ENCODE assay signal across 20 mouse cellular contexts in the genomic region with DNA sequence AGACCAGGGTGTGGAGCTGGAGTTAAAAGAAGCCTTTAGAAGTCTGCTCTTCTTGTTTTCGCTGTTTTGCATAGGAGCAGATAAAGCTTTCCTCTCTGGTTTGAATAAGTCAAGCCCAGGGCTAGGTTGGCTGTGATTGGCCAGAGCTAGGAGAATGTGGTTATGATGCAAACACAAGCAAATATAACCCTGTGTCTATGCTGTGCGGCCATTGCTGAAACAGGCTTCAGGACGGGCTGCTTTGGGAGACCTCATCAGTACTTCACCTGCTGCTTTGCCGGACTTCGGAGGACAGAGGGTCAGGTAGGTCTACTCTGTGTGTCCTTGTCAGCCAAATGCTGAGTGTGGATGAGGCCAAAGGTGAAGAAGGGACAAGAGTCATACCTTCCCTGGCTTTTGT. TPM values are rescaled to one million over a fixed set of nuclear protein-coding genes. Genes with fewer than 3 reads are reported as not detected.
DNase-seq lines count a peak whose midpoint lies in the region; ATAC-seq and TF ChIP-seq lines count a peak whose summit lies in the region.
"Had no signal": no experiment of that assay in that cellular context is flagged by ENCODE, and none has a peak within 500 bp of the region (broad histone marks: within the 10 kb centered on the region; RNA-seq: fewer than 3 reads in every experiment).

Avil (plus strand) TSS at position 181 of the 400 bp plus-strand sequence.

- H3K4me1 ChIP-seq in forebrain, embryonic 14.5 days (ENCODE audit: control insufficient read depth, insufficient read depth, low read length): no peaks in the 10 kb centered on the region
- H3K4me1 ChIP-seq in forebrain, postnatal 0 days (ENCODE audit: insufficient read depth): no peaks in the 10 kb centered on the region
- peaks cover 3% of the 10 kb centered on the region; the same call in 1 of the 2 replicates for H3K4me1 ChIP-seq in liver, adult 2 months (ENCODE audit: control insufficient read depth, insufficient read depth, low read length)
- peaks cover 6 to 25% of the 10 kb centered on the region in 2 experiments for H3K4me1 ChIP-seq in MEL (ENCODE audit: control insufficient read depth in 1 of 2, insufficient read depth in 2 of 2, low read length in 2 of 2)
- H3K4me1 ChIP-seq in neural tube, embryonic 15.5 days: no peaks in the 10 kb centered on the region
- peaks cover 5% of the 10 kb centered on the region; the same call in 1 of the 2 replicates for H3K4me1 ChIP-seq in cerebellum, adult 2 months (ENCODE audit: control insufficient read depth, insufficient read depth, low read length)

- peaks cover 41% of the 10 kb centered on the region for H3K36me3 ChIP-seq in forebrain, embryonic 14.5 days (ENCODE audit: control insufficient read depth, insufficient read depth, low read length)
- H3K36me3 ChIP-seq in forebrain, postnatal 0 days (ENCODE audit: insufficient read depth): peaks cover 38% of the 10 kb centered on the region
- H3K36me3 ChIP-seq in liver, adult 2 months (ENCODE audit: control insufficient read depth, insufficient read depth, low read length): peaks cover 9% of the 10 kb centered on the region; the same call in 1 of the 2 replicates
- peaks cover 0 to 18% of the 10 kb centered on the region in 2 experiments; a peak in 3 of 4 replicates for H3K36me3 ChIP-seq in MEL (ENCODE audit: control insufficient read depth in 1 of 2, insufficient read depth in 2 of 2, low read length in 2 of 2)
- peaks cover 30% of the 10 kb centered on the region for H3K36me3 ChIP-seq in neural tube, embryonic 15.5 days

- no peaks in the 10 kb centered on the region for H3K79me2 ChIP-seq in liver, adult 2 months (ENCODE audit: control insufficient read depth, insufficient read depth, low read length)
- H3K79me2 ChIP-seq in MEL (ENCODE audit: control insufficient read depth, insufficient read depth, low read length, poor library complexity): peaks cover 9% of the 10 kb centered on the region; the same call in 1 of the 2 replicates

- peak in 1 of 2 experiments; percentile 25; a peak in 1 of 4 replicates for TF ChIP-seq EP300 in MEL (IDR thresholded peaks at IDR 0.05; ENCODE audit: low read depth in 1 of 2, low read length in 2 of 2)

- H3K9me3 ChIP-seq in forebrain, embryonic 14.5 days (replicated peaks; ENCODE audit: control insufficient read depth, low read length): no peaks in the 10 kb centered on the region
- H3K9me3 ChIP-seq in forebrain, postnatal 0 days (ENCODE audit: low read length): no peaks in the 10 kb centered on the region
- no peaks in the 10 kb centered on the region for H3K9me3 ChIP-seq in MEL (replicated peaks; ENCODE audit: insufficient read depth, low read length)
- no peaks in the 10 kb centered on the region for H3K9me3 ChIP-seq in neural tube, embryonic 15.5 days (replicated peaks)
- H3K9me3 ChIP-seq: liver, embryonic 12.5 days had no signal

- ATAC-seq in forebrain, embryonic 14.5 days: peak; percentile 28; the same call in 1 of the 2 replicates
- no peak for ATAC-seq in forebrain, postnatal 0 days
- ATAC-seq in neural tube, embryonic 15.5 days (ENCODE audit: low FRiP score): no peak
- ATAC-seq: liver, embryonic 12.5 days; Patski had no signal

- TF ChIP-seq POLR2A in liver, adult 2 months (IDR thresholded peaks at IDR 0.05; ENCODE audit: extremely low read depth, insufficient read depth, low read length): no peak
- peak; percentile 68 to 69; a peak in 2 of 4 replicates for TF ChIP-seq POLR2A in MEL (IDR thresholded peaks at IDR 0.05; ENCODE audit: control insufficient read depth in 1 of 2, insufficient read depth in 1 of 2, low read depth in 1 of 2, low read length in 2 of 2, poor library complexity in 1 of 2)
- TF ChIP-seq POLR2A in cerebellum, adult 2 months (IDR thresholded peaks at IDR 0.05; ENCODE audit: borderline replicate concordance, insufficient read depth, low read length): no peak

- no peak within 1 kb of the TSS for H3K9ac ChIP-seq in forebrain, embryonic 14.5 days (ENCODE audit: low read length)
- H3K9ac ChIP-seq in forebrain, postnatal 0 days: no peak within 1 kb of the TSS
- H3K9ac ChIP-seq in liver, adult 2 months (ENCODE audit: low read depth, low read length): no peak within 1 kb of the TSS
- peak within 1 kb of the TSS; percentile 74 for H3K9ac ChIP-seq in MEL (ENCODE audit: control insufficient read depth, low read depth, low read length, poor library complexity, severe bottlenecking)
- no peak within 1 kb of the TSS for H3K9ac ChIP-seq in neural tube, embryonic 15.5 days (replicated peaks)
- H3K9ac ChIP-seq: hindbrain, embryonic 14.5 days; liver, embryonic 12.5 days had no signal

- TF ChIP-seq CTCF in forebrain, postnatal 0 days (IDR thresholded peaks at IDR 0.05; ENCODE audit: low read depth): no peak
- no peak for TF ChIP-seq CTCF in liver, adult 2 months (IDR thresholded peaks at IDR 0.05; ENCODE audit: low read depth, low read length)
- no peak for TF ChIP-seq CTCF in MEL (IDR thresholded peaks at IDR 0.05 in 2 of 3, conservative IDR thresholded peaks at IDR 0.05 in 1 of 3; ENCODE audit: control insufficient read depth in 1 of 3, insufficient read depth in 1 of 3, low read depth in 2 of 3, low read length in 3 of 3, poor library complexity in 1 of 3, severe bottlenecking in 1 of 3)
- no peak for TF ChIP-seq CTCF in cerebellum, adult 2 months (IDR thresholded peaks at IDR 0.05; ENCODE audit: borderline replicate concordance, insufficient read depth, low read depth, low read length)

- WGBS in forebrain, embryonic 14.5 days: 91% methylated on average over 5 of the region's 5 CpGs
- 94% methylated on average over 5 of the region's 5 CpGs for WGBS in forebrain, postnatal 0 days
- 33% methylated on average over 5 of the region's 5 CpGs for WGBS in liver, adult 2 months
- 93% methylated on average over 5 of the region's 5 CpGs for WGBS in neural tube, embryonic 15.5 days
- WGBS in cerebellum, adult 2 months: 77% methylated on average over 5 of the region's 5 CpGs

- H3K27me3 ChIP-seq in forebrain, embryonic 14.5 days (replicated peaks; ENCODE audit: control insufficient read depth, insufficient read depth, low read length): no peaks in the 10 kb centered on the region
- H3K27me3 ChIP-seq in forebrain, postnatal 0 days (ENCODE audit: insufficient read depth, low read length): no peaks in the 10 kb centered on the region
- no peaks in the 10 kb centered on the region for H3K27me3 ChIP-seq in liver, adult 2 months (ENCODE audit: control insufficient read depth, insufficient read depth, low read length)
- no peaks in the 10 kb centered on the region for H3K27me3 ChIP-seq in MEL (ENCODE audit: control insufficient read depth in 1 of 2, insufficient read depth in 2 of 2, low read length in 2 of 2)
- H3K27me3 ChIP-seq in neural tube, embryonic 15.5 days (replicated peaks): no peaks in the 10 kb centered on the region
- no peaks in the 10 kb centered on the region for H3K27me3 ChIP-seq in cerebellum, adult 2 months (ENCODE audit: control insufficient read depth, insufficient read depth, low read length)
- H3K27me3 ChIP-seq: liver, embryonic 12.5 days; Patski had no signal

- H3K4me2 ChIP-seq in forebrain, embryonic 14.5 days (ENCODE audit: low read length): no peak within 1 kb of the TSS
- no peak within 1 kb of the TSS for H3K4me2 ChIP-seq in forebrain, postnatal 0 days (ENCODE audit: low read depth)
- no peak within 1 kb of the TSS for H3K4me2 ChIP-seq in neural tube, embryonic 15.5 days
- H3K4me2 ChIP-seq: hindbrain, embryonic 14.5 days; liver, embryonic 12.5 days had no signal

- H3K27ac ChIP-seq in forebrain, embryonic 14.5 days (ENCODE audit: low read depth, low read length): no peak within 1 kb of the TSS
- H3K27ac ChIP-seq in forebrain, postnatal 0 days (ENCODE audit: low read depth, low read length): no peak within 1 kb of the TSS
- no peak within 1 kb of the TSS for H3K27ac ChIP-seq in liver, adult 2 months (replicated peaks; ENCODE audit: insufficient read depth, low read depth, low read length)
- peak within 1 kb of the TSS; percentile 83 for H3K27ac ChIP-seq in MEL (ENCODE audit: control insufficient read depth, low read depth, low read length)
- no peak within 1 kb of the TSS for H3K27ac ChIP-seq in neural tube, embryonic 15.5 days (replicated peaks)
- no peak within 1 kb of the TSS for H3K27ac ChIP-seq in cerebellum, adult 2 months (ENCODE audit: insufficient read depth, low read length)
- H3K27ac ChIP-seq: hindbrain, embryonic 14.5 days; liver, embryonic 12.5 days had no signal

- DNase-seq in forebrain, embryonic 14.5 days (ENCODE audit: low spot score): no peak
- no peak for DNase-seq in forebrain, postnatal 0 days
- peak; percentile 30 for DNase-seq in liver, adult 2 months (ENCODE audit: extremely low read depth, low read depth, low spot score)
- DNase-seq in liver: no peak
- DNase-seq in MEL (ENCODE audit: low read depth, low spot score): peak; percentile 93
- DNase-seq in cerebellum, adult 2 months: no peak
- no peak for DNase-seq in adrenal gland, adult 18-20 months (ENCODE audit: low spot score in 2 of 2)
- DNase-seq: adrenal gland, postnatal 36 days; B cell, adult 2 months; embryo, embryonic 11 days; gastrocnemius, postnatal 36 days; heart, postnatal 10 days; kidney, adult 18-20 months; kidney, postnatal 4 days; lung, postnatal 14 days; thymus, adult 2 months had no signal

- no peak for TF ChIP-seq RAD21 in MEL (IDR thresholded peaks at IDR 0.05; ENCODE audit: low read depth, low read length)

- no peak within 1 kb of the TSS for H3K4me3 ChIP-seq in forebrain, embryonic 14.5 days (ENCODE audit: low read depth, low read length)
- H3K4me3 ChIP-seq in forebrain, postnatal 0 days (ENCODE audit: low read depth, low read length): no peak within 1 kb of the TSS
- H3K4me3 ChIP-seq in liver, adult 2 months (ENCODE audit: insufficient read depth, low read depth, low read length): no peak within 1 kb of the TSS
- H3K4me3 ChIP-seq in MEL (ENCODE audit: control insufficient read depth in 1 of 2, insufficient read depth in 1 of 2, low read depth in 2 of 2, low read length in 2 of 2): peak within 1 kb of the TSS; percentile 81 to 100
- no peak within 1 kb of the TSS for H3K4me3 ChIP-seq in neural tube, embryonic 15.5 days (replicated peaks)
- no peak within 1 kb of the TSS for H3K4me3 ChIP-seq in cerebellum, adult 2 months (replicated peaks; ENCODE audit: insufficient read depth, low read depth, low read length)
- H3K4me3 ChIP-seq: liver, embryonic 12.5 days had no signal

RNA-seq across cellular contexts. Expression of gene Avil, which starts in this region (rescaled TPM):
- polyA plus RNA-seq in forebrain, embryonic 14.5 days (2014; fragmentation: Nextera tagmentation; extraction: Ambion mirVana): 0.07 and 0.70 TPM in 2 replicates
- total RNA-seq in forebrain, postnatal 0 days (2014; rRNA removed): 0.08 and 0.67 TPM in 2 replicates
- 0.18 and 0.24 TPM in 2 replicates for polyA plus RNA-seq in forebrain, postnatal 0 days (2015; fragmentation: Nextera tagmentation; extraction: Ambion mirVana)
- 0.09 and 0.20 TPM in 2 replicates for total RNA-seq in liver, adult 2 months (2014; rRNA removed)
- polyA plus RNA-seq in liver, adult 2 months (2012; rRNA removed): 0.06 TPM in 1 of 2 replicates, not detected in the other
- 10.1 and 21.6 TPM in 2 replicates for total RNA-seq in MEL (2012; rRNA removed)
- polyA plus RNA-seq in MEL (2012; ENCODE audit: insufficient read depth in 1 of 2, insufficient read length in 2 of 2, low read depth in 1 of 2, low replicate concordance in 2 of 2, missing spikeins in 1 of 2): 10 to 100 TPM; 16.0 to 49.7 TPM
- 19.2 and 22.4 TPM in 2 replicates for polyA plus RNA-seq in neural tube, embryonic 15.5 days (2015; fragmentation: Nextera tagmentation; extraction: Ambion mirVana)
- polyA plus RNA-seq in cerebellum, adult 2 months (2012; rRNA removed): 0.33 and 0.54 TPM in 2 replicates
- 1 to 10 TPM in 1 of 2 experiments, under 1 TPM in 1; 0.67 to 5.5 TPM for total RNA-seq in adrenal gland, adult 18-20 months (2021)

Comparison
In these comparisons a context has a peak if more than half of its experiments do, and no peak if none do; other contexts are left out.
1. RNA of gene Avil (polyA plus RNA-seq): 16.0 to 49.7 TPM in MEL and 19.2 to 22.4 TPM in neural tube, embryonic 15.5 days; 0.07 to 0.70 TPM in forebrain, embryonic 14.5 days, 0.33 to 0.54 TPM in cerebellum, adult 2 months, 0.18 to 0.24 TPM in forebrain, postnatal 0 days and 0.06 TPM in liver, adult 2 months; every median in the first group is over 10 times any median in the second.
2. Peak in ATAC-seq in forebrain, embryonic 14.5 days; RNA of the gene not detected or under 1 TPM.
3. Peak in DNase-seq in liver, adult 2 months; RNA of the gene not detected or under 1 TPM.
4. H3K4me3 ChIP-seq: peak in MEL (2 of 2); none in forebrain, embryonic 14.5 days (single experiment), forebrain, postnatal 0 days (single experiment), liver, adult 2 months (single experiment), neural tube, embryonic 15.5 days (single experiment) and cerebellum, adult 2 months (single experiment).
5. POLR2A ChIP-seq: peak in MEL (2 of 2); none in liver, adult 2 months (single experiment) and cerebellum, adult 2 months (single experiment).